Mouse (Mus musculus) testis, adult 2 months (tissue): ENCODE measurements around the gene Nudt8. TPM values are rescaled to one million over a fixed set of nuclear protein-coding genes. Genes with fewer than 3 reads are reported as not detected.

ENCODE experiments used
- H3K27ac ChIP-seq: fragments of 200-500 bp; 2 replicates; pipeline ENCODE4 v1.5.1; 2012; ENCODE audit warnings: low read depth, low read length; ENCODE audit not compliant: control insufficient read depth, insufficient read depth
- H3K27me3 ChIP-seq: fragments of 200-500 bp; 2 replicates; pipeline ENCODE4 v1.6.1; 2012; ENCODE audit warnings: mild to moderate bottlenecking, low read length, moderate library complexity; ENCODE audit not compliant: control insufficient read depth, insufficient read depth
- H3K36me3 ChIP-seq: fragments of 200-500 bp; 2 replicates; pipeline ENCODE4 v1.6.1; 2012; ENCODE audit warnings: mild to moderate bottlenecking, low read length; ENCODE audit not compliant: control insufficient read depth, insufficient read depth
- H3K4me1 ChIP-seq: fragments of 200-500 bp; 2 replicates; pipeline ENCODE4 v1.6.1; 2012; ENCODE audit warnings: low read length; ENCODE audit not compliant: control insufficient read depth, insufficient read depth
- H3K4me3 ChIP-seq: fragments of 200-500 bp; 2 replicates; pipeline ENCODE4 v1.5.1; 2012; ENCODE audit warnings: low read depth, mild to moderate bottlenecking, low read length, moderate library complexity, mixed read lengths; ENCODE audit not compliant: control insufficient read depth
- CTCF ChIP-seq: fragments of 200-500 bp; IDR thresholded peaks from 2 replicates; pipeline ENCODE4 v1.5.1; 2012; ENCODE audit warnings: low read depth, mild to moderate bottlenecking, inconsistent platforms, low read length, moderate library complexity; ENCODE audit not compliant: control insufficient read depth, insufficient read depth, insufficient replicate concordance
- POLR2A ChIP-seq: fragments of 200-500 bp; IDR thresholded peaks from 2 replicates; pipeline ENCODE4 v1.6.1; 2012; ENCODE audit warnings: low read depth, mild to moderate bottlenecking, inconsistent platforms, low read length, moderate library complexity; ENCODE audit not compliant: control insufficient read depth
- polyA plus RNA-seq: library from polyadenylated mRNA; depleted of rRNA; stranded (reverse); fragments of >200 nt; gene quantifications from 2 replicates; pipeline ENCODE4 v1.2.3, GENCODE M21; 2012

Gene Nudt8
- polyA plus RNA-seq, 1 experiment: 2.4 TPM

- no peaks in the 10 kb centered on the region for H3K27me3 ChIP-seq
- H3K27ac ChIP-seq: no peak overlapping the region
- H3K4me3 ChIP-seq: no peak overlapping the region
- peaks cover 19% of the 10 kb centered on the region for H3K4me1 ChIP-seq
- TF ChIP-seq POLR2A (no peak), CTCF (no peak)
- H3K36me3 ChIP-seq: no peaks in the 10 kb centered on the region
Measured at GRCm38 (mm10) chr19:3996747-3997146, 3.6 kb upstream of the Nudt8 start.

GRCm38 (mm10) chr19:3997231-3997630 lies 3.1 kb upstream of the Nudt8 start:
- Histone ChIP-seq H3K27me3 (no peaks in the 10 kb centered on the region), H3K4me3 (no peak overlapping the region), H3K27ac (no peak overlapping the region), H3K36me3 (no peaks in the 10 kb centered on the region), H3K4me1 (peaks cover 19% of the 10 kb centered on the region)
- TF ChIP-seq CTCF (no peak), POLR2A (no peak)

GRCm38 (mm10) chr19:3998335-3998734 lies 2.0 kb upstream of the Nudt8 start:
- TF ChIP-seq POLR2A (no peak), CTCF (no peak)
- no peaks in the 10 kb centered on the region for H3K27me3 ChIP-seq
- H3K4me1 ChIP-seq: peaks cover 19% of the 10 kb centered on the region
- no peak overlapping the region for H3K4me3 ChIP-seq
- H3K27ac ChIP-seq: no peak overlapping the region
- H3K36me3 ChIP-seq: no peaks in the 10 kb centered on the region

- TF ChIP-seq CTCF (no peak), POLR2A (no peak)
- Histone ChIP-seq H3K4me3 (no peak overlapping the region), H3K4me1 (peaks cover 19% of the 10 kb centered on the region), H3K27ac (no peak overlapping the region), H3K36me3 (no peaks in the 10 kb centered on the region), H3K27me3 (no peaks in the 10 kb centered on the region)
Measured at GRCm38 (mm10) chr19:3999121-3999730, 1.2 kb upstream of the Nudt8 start.

GRCm38 (mm10) chr19:4000949-4001525 lies 657 bp downstream of the Nudt8 start:
- Histone ChIP-seq H3K27ac (no peak overlapping the region), H3K4me1 (peaks cover 19% of the 10 kb centered on the region), H3K36me3 (no peaks in the 10 kb centered on the region; the same call in 1 of the 2 replicates), H3K4me3 (peak overlapping the region; percentile 94), H3K27me3 (no peaks in the 10 kb centered on the region)
- TF ChIP-seq CTCF (no peak), POLR2A (no peak)

GRCm38 (mm10) chr19:4001752-4002151 lies 1.4 kb downstream of the Nudt8 start:
- no peak overlapping the region for H3K27ac ChIP-seq
- H3K4me1 ChIP-seq: peaks cover 19% of the 10 kb centered on the region
- no peak overlapping the region for H3K4me3 ChIP-seq
- no peaks in the 10 kb centered on the region; the same call in 1 of the 2 replicates for H3K36me3 ChIP-seq
- TF ChIP-seq CTCF (no peak), POLR2A (no peak)
- H3K27me3 ChIP-seq: no peaks in the 10 kb centered on the region

- Histone ChIP-seq H3K36me3 (no peaks in the 10 kb centered on the region; the same call in 1 of the 2 replicates), H3K4me3 (no peak within 1 kb of the TSS), H3K27me3 (no peaks in the 10 kb centered on the region), H3K27ac (no peak within 1 kb of the TSS), H3K4me1 (peaks cover 19% of the 10 kb centered on the region)
- TF ChIP-seq CTCF: no peak
- no peak for TF ChIP-seq POLR2A
Measured at GRCm38 (mm10) chr19:4003112-4003511, 2.7 kb downstream of the Nudt8 start, which contains the start of gene Doc2g. TSS of gene Doc2g (plus strand) at chr19:4003313.
